Mouse (Mus musculus) embryonic fibroblast, embryonic 13.5 days (primary cell): ENCODE measurements around the gene Rpl32.

Experiments used
- CTCF ChIP-seq: IDR thresholded peaks from 2 replicates; pipeline ENCODE4 v1.5.1; 2011; ENCODE audit warnings: mild to moderate bottlenecking, control low read depth, low read length, moderate library complexity, borderline replicate concordance; ENCODE audit not compliant: insufficient read depth
- POLR2A ChIP-seq: IDR thresholded peaks from 2 replicates; pipeline ENCODE4 v1.6.1; 2011; ENCODE audit warnings: low read depth, mild to moderate bottlenecking, control low read depth, low read length, moderate library complexity

GRCm38 (mm10) chr6:115791016-115791415 is 17.5 kb downstream of the Rpl32 start:
- no peak for TF ChIP-seq CTCF
- no peak for TF ChIP-seq POLR2A
